Mouse (Mus musculus) lung, postnatal 0 days (tissue): ENCODE measurements around the gene Trub1. TPM values are rescaled to one million over a fixed set of nuclear protein-coding genes. Genes with fewer than 3 reads are reported as not detected.

Experiments used
- ATAC-seq: fragments of 200-750 bp; cut with Nextera tagmentation; 2 replicates; pipeline ENCODE4 v1.8.0; 2017; ENCODE audit warnings: moderate library complexity
- DNase-seq: peaks from one replicate; pipeline ENCODE4 v3.0.0-alpha.2; 2016; ENCODE audit warnings: low spot score
- H3K27ac ChIP-seq: fragments of 300-500 bp; sonication (generic); 2 replicates; pipeline ENCODE4 v1.5.1; 2014; ENCODE audit warnings: antibody characterized with exemption, mild to moderate bottlenecking, low read length, mixed read lengths
- H3K27me3 ChIP-seq: fragments of 300-500 bp; sonication (generic); replicated peaks from 2 replicates; pipeline ENCODE4 v1.6.1; 2014; ENCODE audit warnings: low read length, mixed read lengths; ENCODE audit not compliant: insufficient read depth
- H3K36me3 ChIP-seq: fragments of 300-500 bp; sonication (generic); 2 replicates; pipeline ENCODE4 v1.6.1; 2014; ENCODE audit warnings: low read length, mixed read lengths; ENCODE audit not compliant: insufficient read depth
- H3K4me1 ChIP-seq: fragments of 300-500 bp; sonication (generic); 2 replicates; pipeline ENCODE4 v1.6.1; 2014; ENCODE audit warnings: antibody characterized with exemption, low read depth, low read length, mixed read lengths; ENCODE audit not compliant: insufficient read depth
- H3K4me2 ChIP-seq: fragments of 300-500 bp; sonication (generic); replicated peaks from 2 replicates; pipeline ENCODE4 v1.6.1; 2014; ENCODE audit warnings: low read depth, mild to moderate bottlenecking, low read length, moderate library complexity, mixed read lengths
- H3K4me3 ChIP-seq: fragments of 300-500 bp; sonication (generic); 2 replicates; pipeline ENCODE4 v1.5.1; 2014; ENCODE audit warnings: low read depth, low read length
- H3K9ac ChIP-seq: fragments of 300-500 bp; sonication (generic); replicated peaks from 2 replicates; pipeline ENCODE4 v1.6.1; 2014; ENCODE audit warnings: low read depth, mild to moderate bottlenecking
- H3K9me3 ChIP-seq: fragments of 300-500 bp; sonication (generic); 2 replicates; pipeline ENCODE4 v1.6.1; 2016; ENCODE audit warnings: low read length, mixed read lengths
- CTCF ChIP-seq: IDR thresholded peaks from 2 replicates; pipeline ENCODE4 v1.5.1; 2016; ENCODE audit warnings: antibody characterized with exemption, mild to moderate bottlenecking
- EP300 ChIP-seq: IDR thresholded peaks from 2 replicates; pipeline ENCODE4 v1.6.1; 2016; ENCODE audit warnings: antibody characterized with exemption, mild to moderate bottlenecking, control low read depth
- WGBS: fragments of 180-500 bp; shearing (Covaris S2); extraction: QIAGEN DNeasy Blood & Tissue Kit; methylation state at CpG from one replicate; pipeline ENCODE4 v1.1.7; 2014; 5-methylcytosine and 5-hydroxymethylcytosine counted together
- polyA plus RNA-seq: library from polyadenylated mRNA; unstranded; fragments of >200 nt; fragmentation: Nextera tagmentation; extraction: Ambion mirVana; gene quantifications from 2 replicates; pipeline ENCODE4 v1.2.1, GENCODE M21; 2015

Trub1 gene
- 8.5 and 9.0 TPM in 2 replicates for polyA plus RNA-seq

DNA sequence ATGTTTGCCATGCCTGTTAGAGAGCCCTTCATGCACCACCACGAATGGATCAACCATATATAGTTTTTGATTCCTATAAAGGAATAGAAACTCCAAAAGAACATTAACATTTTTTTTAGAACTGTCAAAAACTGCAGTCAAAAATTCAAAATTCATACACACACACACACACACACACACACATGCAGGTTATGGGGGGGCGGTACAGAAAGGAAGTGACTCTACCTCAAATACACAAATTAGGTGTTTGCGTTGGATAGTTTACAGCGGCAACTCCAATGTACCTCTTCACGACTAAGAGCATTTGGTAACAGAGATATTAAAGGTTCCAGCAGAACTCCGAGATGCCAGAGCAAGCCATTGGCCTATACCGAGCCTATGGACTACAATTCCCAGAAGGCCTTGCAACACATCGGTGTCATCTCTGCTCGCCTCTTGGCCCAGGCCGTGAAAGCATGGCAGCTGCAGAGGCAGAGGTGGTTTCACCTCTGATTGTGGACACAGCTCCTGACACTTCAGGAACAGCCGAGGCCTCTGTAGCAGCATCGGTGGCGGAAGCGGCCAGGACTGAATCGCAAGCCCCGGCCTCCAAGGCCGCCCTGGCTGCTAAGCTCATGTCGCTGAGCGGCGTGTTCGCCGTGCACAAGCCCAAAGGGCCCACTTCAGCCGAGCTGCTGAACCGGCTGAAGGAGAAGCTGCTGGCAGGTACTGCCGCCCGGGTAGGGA is at the start of gene Trub1:
TSS of gene Trub1 (plus strand) at position 421 of the 726 bp plus-strand sequence.
- DNase-seq: peak; percentile 91
- 5% methylated on average over 26 of the region's 26 CpGs for WGBS
- no peak for TF ChIP-seq CTCF
- no peak for TF ChIP-seq EP300

DNA sequence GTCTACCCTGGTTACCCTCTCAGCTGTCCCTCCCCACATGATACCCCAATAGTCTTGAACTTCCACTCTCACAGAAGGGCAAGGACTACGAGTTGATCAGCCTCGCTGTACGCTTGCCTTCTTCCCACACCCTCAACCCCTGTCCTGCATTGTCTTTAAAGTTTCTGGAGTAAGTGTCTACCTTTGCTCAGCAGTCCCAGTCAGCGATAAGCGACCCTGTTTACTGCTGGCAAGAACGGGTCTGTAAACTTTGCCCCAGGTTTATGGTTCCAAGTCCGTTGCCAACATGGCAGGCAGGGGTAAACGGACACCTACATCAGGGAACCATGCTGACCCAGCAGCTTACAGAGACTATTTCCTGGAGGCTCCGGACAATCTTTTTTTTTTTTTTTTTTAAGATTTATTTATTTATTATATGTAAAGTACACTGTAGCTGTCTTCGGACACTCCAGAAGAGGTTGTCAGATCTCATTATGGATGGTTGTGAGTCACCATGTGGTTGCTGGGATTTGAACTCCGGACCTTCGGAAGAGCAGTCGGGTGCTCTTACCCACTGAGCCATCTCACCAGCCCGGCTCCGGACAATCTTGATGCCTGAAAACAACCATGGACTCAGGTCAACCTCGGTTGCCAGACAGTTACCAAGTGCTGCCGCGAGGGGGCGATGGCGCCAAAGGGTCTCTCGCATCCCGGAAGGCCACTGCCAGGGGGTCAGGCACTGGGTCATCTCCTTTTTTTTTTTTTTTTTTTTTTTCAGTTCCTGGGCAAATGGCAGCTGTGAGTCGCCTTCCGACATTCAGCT is 48.8 kb upstream of the Trub1 start:
- ATAC-seq: peak; percentile 74

More for the DNA sequence above, at the start of gene Trub1:
- Histone ChIP-seq H3K27me3 (no peaks in the 10 kb centered on the region), H3K36me3 (no peaks in the 10 kb centered on the region), H3K4me2 (peak within 1 kb of the TSS; percentile 66), H3K4me1 (peaks cover 5% of the 10 kb centered on the region; the same call in 1 of the 2 replicates), H3K27ac (peak within 1 kb of the TSS; percentile 43; the same call in 1 of the 2 replicates), H3K9me3 (no peaks in the 10 kb centered on the region), H3K9ac (peak within 1 kb of the TSS; percentile 79), H3K4me3 (peak within 1 kb of the TSS; percentile 80)
- peak; percentile 99 for ATAC-seq

GRCm38 (mm10) chr19:57404502-57404848 is 48.2 kb upstream of the Trub1 start:
- Histone ChIP-seq H3K36me3 (no peaks in the 10 kb centered on the region), H3K9ac (no peak overlapping the region), H3K27ac (no peak overlapping the region), H3K27me3 (no peaks in the 10 kb centered on the region), H3K9me3 (no peaks in the 10 kb centered on the region), H3K4me2 (no peak overlapping the region; the same call in 1 of the 2 replicates), H3K4me1 (no peaks in the 10 kb centered on the region), H3K4me3 (no peak overlapping the region)
- DNase-seq (no peak), ATAC-seq (no peak)
- WGBS: 18% methylated on average over 9 of the region's 9 CpGs
- TF ChIP-seq EP300 (no peak), CTCF (no peak)

More for the DNA sequence above, 48.8 kb upstream of the Trub1 start:
- Histone ChIP-seq H3K36me3 (no peaks in the 10 kb centered on the region), H3K4me1 (no peaks in the 10 kb centered on the region), H3K4me3 (no peak overlapping the region), H3K9me3 (no peaks in the 10 kb centered on the region), H3K27me3 (no peaks in the 10 kb centered on the region), H3K27ac (no peak overlapping the region), H3K4me2 (no peak overlapping the region; the same call in 1 of the 2 replicates), H3K9ac (no peak overlapping the region)
- DNase-seq: peak; percentile 82
- TF ChIP-seq EP300 (0 out of 2 replicates have a peak, but pooled peaks have one; percentile 12), CTCF (peak; percentile 90)
- 8% methylated on average over 24 of the region's 24 CpGs for WGBS

- WGBS: 67% methylated on average over 1 of the region's 1 CpGs
- ATAC-seq: peak; percentile 37
Observed at GRCm38 (mm10) chr19:57407947-57408346, 44.8 kb upstream of the Trub1 start.

GRCm38 (mm10) chr19:57411375-57412196 is 41.1 kb upstream of the Trub1 start:
- 0 out of 2 replicates have a peak overlapping the region, but pooled peaks have one; percentile 12 for H3K9ac ChIP-seq
- peak overlapping the region; percentile 49 for H3K4me2 ChIP-seq
- H3K27ac ChIP-seq: peak overlapping the region; percentile 70
- H3K4me3 ChIP-seq: peak overlapping the region; percentile 19
- no peaks in the 10 kb centered on the region for H3K27me3 ChIP-seq
- H3K4me1 ChIP-seq: peaks cover 3% of the 10 kb centered on the region; the same call in 1 of the 2 replicates
- peak; percentile 73 for DNase-seq
- WGBS: 12% methylated on average over 29 of the region's 29 CpGs
- no peaks in the 10 kb centered on the region for H3K9me3 ChIP-seq
- no peaks in the 10 kb centered on the region for H3K36me3 ChIP-seq
- peak; percentile 80 for ATAC-seq
- TF ChIP-seq CTCF (peak; percentile 23; the same call in 1 of the 2 replicates), EP300 (no peak)

More at GRCm38 (mm10) chr19:57407947-57408346, 44.8 kb upstream of the Trub1 start:
- TF ChIP-seq EP300 (peak; percentile 37; the same call in 1 of the 2 replicates), CTCF (no peak)
- peak; percentile 78 for DNase-seq
- no peak overlapping the region for H3K4me2 ChIP-seq
- no peak overlapping the region for H3K9ac ChIP-seq
- H3K36me3 ChIP-seq: no peaks in the 10 kb centered on the region
- no peak overlapping the region for H3K27ac ChIP-seq
- no peak overlapping the region for H3K4me3 ChIP-seq
- H3K9me3 ChIP-seq: no peaks in the 10 kb centered on the region
- peaks cover 3% of the 10 kb centered on the region; the same call in 1 of the 2 replicates for H3K4me1 ChIP-seq
- no peaks in the 10 kb centered on the region for H3K27me3 ChIP-seq
